Mouse (Mus musculus): ENCODE data around the gene Parp3. TPM values are rescaled to one million over a fixed set of nuclear protein-coding genes. Genes with fewer than 3 reads are reported as not detected.

The Parp3 gene
- total RNA-seq, 2 experiments from 2014 or later, result 14.3 to 29.7 TPM

DNA sequence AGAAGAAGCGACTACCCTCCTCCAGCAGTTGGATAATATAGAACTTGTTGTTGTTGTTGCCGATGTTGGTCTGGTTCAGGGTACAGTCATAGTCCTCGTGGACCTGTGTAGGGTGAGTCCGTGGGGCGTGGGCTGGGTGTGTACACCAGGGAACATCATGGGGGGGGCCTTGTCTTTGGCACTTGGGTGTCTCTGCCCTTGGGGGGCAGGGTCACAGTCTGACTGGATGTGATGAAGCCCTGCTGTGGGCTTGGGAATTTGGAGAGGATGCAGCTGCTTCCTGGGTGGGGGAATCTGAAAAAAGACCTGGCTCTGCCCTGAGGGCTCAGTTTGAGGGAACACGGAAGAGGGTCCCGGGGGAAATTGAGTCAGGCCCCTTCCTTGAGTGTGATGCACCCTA lies 1.7 kb downstream of the Parp3 start:
- ATAC-seq (ENCODE audit: poor library complexity, severe bottlenecking), result no peak

DNA sequence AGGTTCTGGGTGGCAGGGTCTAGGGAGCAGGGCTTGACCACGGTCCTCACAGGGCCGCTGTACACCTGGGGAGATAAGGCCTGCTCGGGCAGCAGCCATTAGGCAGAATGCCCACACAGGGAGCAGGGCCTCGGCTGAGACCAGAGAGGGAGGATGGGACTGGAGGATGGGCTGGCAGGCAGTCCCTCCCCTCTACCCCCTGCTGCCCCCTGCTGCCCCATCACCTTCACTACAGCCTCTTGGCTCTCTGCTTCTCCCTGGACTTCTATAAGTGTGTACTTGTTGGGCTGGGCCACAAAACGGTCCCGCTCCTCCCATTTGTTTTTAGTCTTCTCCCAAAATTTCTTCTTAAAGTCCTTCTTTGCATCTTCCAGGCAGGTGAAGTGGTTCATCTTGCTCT lies 2.3 kb downstream of the Parp3 start:
- ATAC-seq (ENCODE audit: poor library complexity, severe bottlenecking), result peak; percentile 41

DNA sequence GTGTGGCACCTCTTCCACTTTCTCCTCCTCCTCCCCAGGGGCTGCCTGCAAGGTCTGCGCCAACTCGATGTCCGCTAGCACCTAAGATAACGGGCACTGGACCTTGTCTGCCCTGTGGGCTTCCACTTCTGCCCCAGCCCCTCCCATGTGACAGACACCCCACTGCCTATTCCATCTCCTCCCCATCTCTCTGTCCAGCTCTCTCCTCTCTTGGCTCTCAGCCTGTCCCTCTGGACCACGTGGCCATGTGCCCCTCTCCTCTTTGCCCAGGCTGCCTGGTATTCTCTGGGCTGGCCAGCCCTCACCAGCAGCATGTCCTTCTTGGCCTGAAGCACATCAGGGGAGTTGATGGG lies 3.0 kb downstream of the Parp3 start:
- ATAC-seq (ENCODE audit: poor library complexity, severe bottlenecking), result no peak

GRCm38 (mm10) chr9:106473081-106473752 lies 3.5 kb downstream of the Parp3 start:
- ATAC-seq (ENCODE audit: poor library complexity, severe bottlenecking), result no peak

GRCm38 (mm10) chr9:106472321-106472720 lies 4.4 kb downstream of the Parp3 start:
- ATAC-seq (ENCODE audit: poor library complexity, severe bottlenecking), result no peak

- no peak for ATAC-seq (ENCODE audit: poor library complexity, severe bottlenecking)
Measured at GRCm38 (mm10) chr9:106471892-106472291, 4.9 kb downstream of the Parp3 start.

DNA sequence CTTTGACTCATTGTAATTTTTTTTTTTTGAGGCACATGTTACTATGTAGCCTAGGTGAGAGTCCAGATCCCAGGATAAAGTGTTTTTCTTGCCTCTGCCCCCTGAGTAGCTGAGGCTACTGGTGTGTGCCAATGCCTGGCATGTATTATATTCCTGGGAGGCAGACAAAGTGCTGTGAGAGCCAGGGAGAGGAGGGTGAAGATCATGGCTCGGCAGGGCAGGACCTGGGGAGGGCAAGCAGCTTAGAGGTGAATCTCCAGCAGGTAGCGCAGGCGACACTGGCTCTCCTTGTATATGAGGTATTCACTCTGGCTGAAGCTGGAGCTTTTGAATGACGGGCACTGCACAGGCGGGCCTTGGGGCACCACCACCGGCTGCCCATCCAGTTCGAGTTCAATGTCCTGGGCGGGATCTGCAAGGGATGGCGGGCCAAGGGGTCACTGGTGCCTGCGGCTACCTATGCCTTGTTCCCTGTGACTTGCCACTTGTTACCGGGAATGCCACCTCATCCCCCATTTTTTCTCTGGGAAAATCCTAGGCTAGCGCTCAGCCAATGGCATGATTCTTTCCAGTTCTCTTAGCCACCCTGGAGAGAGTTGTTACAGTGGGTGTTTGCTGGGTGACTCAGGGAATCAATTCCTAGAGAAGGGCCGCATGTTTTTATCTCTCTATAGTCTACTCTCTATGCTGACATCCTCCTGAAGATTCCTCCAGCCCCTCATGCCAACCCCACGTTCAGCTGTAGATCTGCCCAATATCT lies 5.6 kb downstream of the Parp3 start:
- no peak for ATAC-seq (ENCODE audit: poor library complexity, severe bottlenecking)

- no peak for ATAC-seq (ENCODE audit: poor library complexity, severe bottlenecking)
Measured at GRCm38 (mm10) chr9:106469776-106470175, 7.0 kb downstream of the Parp3 start.

- ATAC-seq (ENCODE audit: poor library complexity, severe bottlenecking), result peak; percentile 39
Measured at GRCm38 (mm10) chr9:106469317-106469716, 7.4 kb downstream of the Parp3 start.

DNA sequence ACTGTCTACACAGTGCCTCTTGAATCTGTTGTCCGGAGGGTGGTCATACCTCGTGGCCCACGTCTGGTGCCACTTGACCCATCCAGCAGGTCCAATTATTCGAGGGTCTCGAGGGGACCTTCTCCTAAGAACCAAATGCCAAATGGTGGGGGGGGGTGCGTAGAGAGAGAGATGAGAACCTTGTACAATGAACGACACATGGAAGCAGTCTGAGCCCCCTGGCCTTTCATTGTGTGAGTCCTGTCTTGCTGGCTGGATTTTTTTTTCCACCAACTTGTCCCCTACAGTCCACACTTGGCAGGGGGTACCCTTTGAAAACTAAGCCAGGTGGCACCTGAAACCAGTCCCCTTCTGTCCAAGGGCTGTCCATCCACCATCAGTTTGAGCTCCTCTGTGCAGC lies 9.0 kb downstream of the Parp3 start:
- no peak for ATAC-seq (ENCODE audit: poor library complexity, severe bottlenecking)

GRCm38 (mm10) chr9:106466721-106467120 lies 10.0 kb downstream of the Parp3 start:
- ATAC-seq (ENCODE audit: poor library complexity, severe bottlenecking), result no peak

GRCm38 (mm10) chr9:106465571-106466200 lies 11.1 kb downstream of the Parp3 start, which contains the start of gene Gpr62:
Gpr62 (minus strand) TSS chr9:106465938.
- ATAC-seq (ENCODE audit: poor library complexity, severe bottlenecking), result no peak

DNA sequence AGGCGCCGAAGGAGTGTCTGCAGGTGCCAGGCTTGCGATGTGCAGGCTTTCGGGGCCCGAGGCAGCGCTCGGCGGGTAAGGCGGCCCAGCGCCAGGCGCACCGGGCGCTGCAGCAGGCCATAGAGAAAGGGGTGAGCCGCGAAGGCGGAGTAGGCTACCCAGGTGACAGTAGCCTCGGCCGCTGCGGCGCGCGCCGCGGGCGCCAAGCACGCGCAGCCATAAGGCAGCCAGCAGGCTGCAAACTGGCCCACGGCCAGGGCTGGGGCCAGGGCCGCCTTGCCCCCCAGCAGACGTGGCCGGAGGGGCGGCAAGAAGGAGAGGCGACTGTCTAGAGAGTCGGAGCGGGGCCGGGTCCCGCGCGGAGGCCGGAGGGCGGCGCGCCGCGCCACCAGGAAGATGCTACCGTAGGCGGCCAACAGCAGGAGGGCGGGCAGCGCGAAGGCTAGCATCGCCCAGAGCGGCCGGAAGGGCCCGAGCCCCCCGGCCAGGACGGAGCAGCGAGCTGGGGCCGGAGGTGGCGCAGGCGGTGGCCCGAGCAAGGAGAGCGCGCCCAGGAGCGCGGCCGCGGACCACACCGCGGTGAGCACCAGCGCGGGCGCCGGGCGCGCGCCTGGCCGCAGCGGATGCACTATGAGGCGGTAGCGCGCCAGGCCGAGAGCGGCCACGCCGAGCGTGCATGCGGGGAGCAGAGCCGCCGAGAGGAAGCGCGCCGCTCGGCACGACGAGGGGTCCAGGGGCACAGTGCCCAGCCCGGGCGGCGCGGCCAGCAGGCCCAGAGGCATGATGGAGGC lies 11.8 kb downstream of the Parp3 start:
- peak; percentile 39 for ATAC-seq (ENCODE audit: poor library complexity, severe bottlenecking)

GRCm38 (mm10) chr9:106463122-106464063 lies 13.4 kb downstream of the Parp3 start:
- no peak for ATAC-seq (ENCODE audit: poor library complexity, severe bottlenecking)

- ATAC-seq (ENCODE audit: poor library complexity, severe bottlenecking), result no peak
Measured at GRCm38 (mm10) chr9:106462430-106462800, 14.3 kb downstream of the Parp3 start.

- no peak for ATAC-seq (ENCODE audit: poor library complexity, severe bottlenecking)
Measured at GRCm38 (mm10) chr9:106461641-106462429, 14.9 kb downstream of the Parp3 start.

- ATAC-seq (ENCODE audit: poor library complexity, severe bottlenecking), result no peak
Measured at GRCm38 (mm10) chr9:106461026-106461415, 15.7 kb downstream of the Parp3 start.

DNA sequence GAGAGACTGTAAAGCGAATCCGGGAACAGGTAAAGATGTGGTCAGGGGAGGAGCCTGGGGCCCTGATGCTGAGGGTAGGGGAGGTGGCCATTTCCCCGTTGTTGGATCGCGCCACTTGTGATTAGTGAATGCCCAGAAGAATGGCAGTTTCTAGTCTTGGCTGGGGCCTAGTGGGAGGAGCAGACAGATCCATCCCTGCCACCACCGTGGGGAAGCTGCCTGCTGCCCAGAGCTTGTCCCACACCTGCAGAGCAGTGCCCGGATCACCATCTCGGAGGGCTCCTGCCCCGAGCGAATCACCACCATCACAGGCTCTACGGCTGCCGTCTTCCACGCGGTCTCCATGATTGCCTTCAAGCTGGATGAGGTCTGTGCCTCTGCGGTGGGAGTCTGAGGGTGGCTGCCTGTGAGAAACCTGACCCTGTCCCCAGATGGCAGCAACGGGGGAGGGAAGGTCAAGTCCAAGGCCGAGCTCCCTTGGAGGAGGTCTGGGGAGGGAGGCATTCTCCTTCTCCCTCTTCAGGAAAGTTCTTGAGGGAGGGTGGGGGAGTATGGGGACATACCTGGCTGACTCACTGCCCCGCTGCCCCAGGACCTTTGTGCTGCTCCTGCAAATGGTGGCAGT lies 16.2 kb downstream of the Parp3 start:
- ATAC-seq (ENCODE audit: poor library complexity, severe bottlenecking), result no peak

DNA sequence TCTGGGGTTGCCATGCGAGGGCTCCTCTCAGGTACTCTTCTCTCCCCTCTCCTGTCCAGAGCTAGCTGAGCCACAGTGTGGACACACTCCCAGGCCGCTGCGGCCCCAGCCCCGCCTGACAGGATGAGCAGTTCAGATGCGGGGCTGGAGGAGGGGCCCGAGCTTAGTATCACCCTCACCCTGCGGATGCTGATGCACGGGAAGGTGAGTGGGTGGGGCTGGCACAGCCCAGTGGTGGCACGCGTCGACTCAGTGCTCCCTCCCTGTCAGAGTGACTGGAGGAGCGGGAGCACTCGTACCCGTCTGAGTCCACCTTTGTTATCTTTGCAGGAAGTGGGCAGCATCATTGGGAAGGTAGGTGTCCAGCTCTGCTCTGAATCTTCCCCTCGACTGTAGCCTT lies 16.8 kb downstream of the Parp3 start:
- no peak for ATAC-seq (ENCODE audit: poor library complexity, severe bottlenecking)

Measured in megakaryocyte, adult 5-6 weeks (primary cell).